Mouse (Mus musculus) CH12.LX (cell line): ENCODE data around the gene Arl15. TPM values are rescaled to one million over a fixed set of nuclear protein-coding genes. Genes with fewer than 3 reads are reported as not detected.

ENCODE experiments used
- polyA plus RNA-seq: library from polyadenylated mRNA; unstranded; fragments of >175 nt; gene quantifications from 2 replicates; pipeline ENCODE4 v1.2.1, GENCODE M21; 2012; ENCODE audit warnings: low read depth; ENCODE audit not compliant: insufficient read length
- total RNA-seq, 2 experiments: library from RNA; depleted of rRNA; stranded (reverse); fragments of 300-350 nt in 1 of 2; fragments of >200 nt in 1 of 2; gene quantifications; 2 replicates each; pipeline ENCODE4 v1.2.3; 2012 to 2014

Arl15 gene
- total and polyA plus RNA-seq, 3 experiments = 2.2 to 5.2 (median 4.8) TPM

Other genes starting within 250 kb of the Arl15 start
- gene Snx18, start 175.9 kb upstream of the Arl15 start, total RNA-seq (2012; rRNA removed) = 9.1 and 9.5 TPM in 2 replicates
- gene Snx18, start 175.9 kb upstream of the Arl15 start, total RNA-seq (2014; rRNA removed) = 11.6 and 12.6 TPM in 2 replicates
- 6.4 and 7.0 TPM in 2 replicates for gene Snx18, start 175.9 kb upstream of the Arl15 start, polyA plus RNA-seq
- not detected in 2 replicates for gene Hspb3, start 130.8 kb upstream of the Arl15 start, total RNA-seq (2012; rRNA removed)
- not detected in 2 replicates for gene Hspb3, start 130.8 kb upstream of the Arl15 start, total RNA-seq (2014; rRNA removed)
- not detected in 2 replicates for gene Hspb3, start 130.8 kb upstream of the Arl15 start, polyA plus RNA-seq